Mouse (Mus musculus): Measurements from ENCODE around the gene Stard10.
A peak's percentile ranks its signal among the peaks of the same experiment; 100 is the strongest.

The Stard10 gene

DNA sequence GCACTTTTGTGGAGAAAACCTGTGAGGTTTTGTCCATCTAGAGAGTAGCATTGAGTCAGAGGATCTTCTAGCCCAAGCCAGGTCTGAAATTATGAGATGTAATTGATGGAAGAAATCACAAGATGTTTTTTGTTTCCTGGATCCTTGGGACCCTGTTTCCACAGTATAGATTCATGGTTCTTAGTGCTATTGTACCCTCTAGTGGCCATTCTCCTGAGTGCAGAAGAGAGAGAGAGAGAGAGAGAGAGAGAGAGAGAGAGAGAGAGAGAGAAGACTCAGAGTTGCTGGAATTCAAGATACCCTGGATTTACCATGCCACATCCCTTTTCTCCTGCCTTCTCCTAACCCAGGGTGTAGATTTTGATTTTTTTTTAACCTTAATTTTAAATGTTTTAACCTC is 57.3 kb downstream of the Stard10 start:
- DNase-seq: no peak

DNA sequence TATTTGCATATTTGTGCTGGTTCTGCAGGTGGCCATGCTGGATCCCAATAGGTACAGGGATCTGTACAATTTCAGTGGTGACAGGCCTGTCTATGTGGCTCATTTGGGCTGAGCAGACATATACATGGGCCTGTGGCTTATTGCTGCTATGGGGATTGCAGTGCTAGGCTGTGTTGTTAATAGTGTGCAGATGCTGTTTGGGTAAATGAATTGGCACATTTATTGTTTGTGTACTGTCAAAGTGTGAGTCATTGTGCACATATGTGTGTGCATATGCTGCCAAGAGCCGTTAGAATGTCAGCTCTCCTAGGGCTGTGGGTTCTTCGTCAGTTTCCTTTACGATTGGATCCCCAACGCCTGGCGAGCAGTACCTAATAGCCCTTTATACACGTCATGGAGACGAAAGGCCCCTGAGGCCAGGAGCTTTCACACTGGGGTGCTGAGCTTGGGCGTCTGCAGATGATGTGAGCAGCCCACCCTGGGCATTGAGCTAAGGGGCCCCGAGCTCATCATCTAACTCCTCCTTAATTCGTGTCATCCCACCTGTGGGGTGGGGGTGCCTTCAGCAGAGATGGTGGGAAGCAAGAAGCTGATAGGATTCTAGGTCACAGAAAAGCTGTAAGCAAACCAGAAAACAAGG is 59.9 kb downstream of the Stard10 start:
- no peak for DNase-seq

GRCm38 (mm10) chr7:101377741-101378262 is 60.9 kb downstream of the Stard10 start:
- peak; percentile 61 for DNase-seq

DNA sequence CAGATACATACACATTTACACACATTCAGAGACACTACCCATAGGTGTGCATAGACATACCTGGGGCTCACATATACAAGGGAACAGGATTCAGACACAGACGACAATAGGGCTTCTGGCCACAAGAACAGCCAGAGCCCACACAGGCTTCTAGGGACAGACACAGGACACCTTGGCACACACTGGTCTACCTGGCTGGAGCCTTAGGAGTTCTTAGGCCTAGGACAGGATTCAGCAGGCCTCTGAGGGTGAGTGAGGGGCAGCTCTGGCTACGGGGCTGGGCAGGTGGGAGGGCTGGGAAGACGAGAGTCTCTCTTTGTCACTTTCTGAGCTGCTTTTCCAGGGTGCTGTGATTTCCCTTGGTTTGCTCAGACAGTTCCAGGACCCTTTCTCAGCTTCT is 61.4 kb downstream of the Stard10 start:
- no peak for DNase-seq

DNA sequence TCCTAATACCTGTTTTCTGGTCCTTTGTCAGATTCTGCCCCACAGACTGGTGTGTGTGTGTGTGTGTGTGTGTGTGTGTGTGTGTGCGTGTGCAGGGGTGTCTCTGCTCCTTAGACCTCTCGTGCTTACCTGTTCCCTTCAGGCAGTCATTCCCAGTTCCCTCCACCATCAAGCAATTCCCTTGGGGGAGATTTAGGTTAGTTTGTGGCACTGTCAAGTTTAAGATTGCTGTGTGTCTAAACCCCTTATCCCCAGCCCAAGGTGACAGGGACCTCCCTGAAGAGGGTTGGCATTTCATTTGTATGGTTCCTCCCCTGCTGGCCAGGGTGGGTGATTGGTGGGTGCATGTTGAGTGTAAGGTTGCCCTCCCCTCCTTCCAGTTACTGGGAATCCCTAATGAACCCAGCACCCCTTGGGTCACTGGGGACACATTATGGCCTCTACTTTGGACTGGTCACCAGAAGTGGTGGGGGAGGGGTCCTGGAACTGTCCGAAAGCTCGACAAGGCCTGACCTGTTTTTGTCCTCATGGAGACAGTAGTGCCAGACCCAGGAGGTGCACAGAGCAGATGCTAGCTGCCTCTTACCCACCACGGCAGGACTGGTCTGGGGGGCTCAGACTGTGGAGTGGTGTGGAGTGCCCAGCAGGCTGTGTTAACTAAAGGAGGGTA is 62.0 kb downstream of the Stard10 start:
- no peak for DNase-seq

DNA sequence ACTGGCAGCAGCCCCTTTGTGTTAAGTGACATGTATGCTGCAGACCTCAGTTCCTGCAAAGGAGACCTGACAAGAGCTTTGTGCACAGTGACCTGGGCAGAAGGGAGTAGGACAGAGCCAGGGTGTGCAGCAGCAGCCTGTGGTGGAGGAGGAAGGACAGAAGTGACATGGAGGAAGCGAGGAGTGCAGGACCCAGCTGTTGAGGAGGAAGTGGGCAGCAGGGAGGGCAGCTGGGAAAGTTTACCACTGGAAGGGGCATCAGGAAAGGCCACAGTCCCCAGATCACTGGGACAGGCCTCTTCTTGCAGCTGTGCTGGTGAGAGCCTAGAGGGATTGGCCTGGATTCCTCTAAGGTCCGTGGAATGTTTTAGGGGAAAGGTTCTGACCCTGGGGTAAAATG is 62.8 kb downstream of the Stard10 start:
- no peak for DNase-seq

- DNase-seq: no peak
Measured at GRCm38 (mm10) chr7:101381512-101381911, 64.6 kb downstream of the Stard10 start.

GRCm38 (mm10) chr7:101382378-101382777 is 65.5 kb downstream of the Stard10 start:
- DNase-seq: no peak

DNA sequence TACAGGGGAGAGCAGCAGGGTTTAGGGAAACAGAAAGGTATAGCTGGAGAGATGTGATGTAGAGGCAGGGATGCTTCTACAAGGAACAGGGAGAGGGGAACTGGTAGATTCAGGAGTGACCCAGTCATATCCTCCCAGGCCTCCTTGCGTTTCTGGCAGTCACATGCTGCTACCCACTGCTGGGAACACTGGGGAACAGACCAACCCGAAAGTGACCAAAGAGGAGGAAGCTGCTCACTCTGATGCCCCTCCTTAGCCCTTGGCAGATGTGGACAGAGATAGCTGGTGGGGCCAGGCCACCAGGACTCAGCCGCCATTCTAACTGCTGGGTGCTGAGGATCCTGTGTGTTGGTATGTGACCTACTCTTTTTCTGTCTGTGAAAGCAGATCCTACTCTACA is 66.9 kb downstream of the Stard10 start:
- DNase-seq: no peak

- no peak for DNase-seq
Measured at GRCm38 (mm10) chr7:101384931-101385330, 68.0 kb downstream of the Stard10 start.

GRCm38 (mm10) chr7:101385331-101385733 is 68.4 kb downstream of the Stard10 start:
- peak; percentile 43 for DNase-seq

GRCm38 (mm10) chr7:101385866-101386452 is 69.1 kb downstream of the Stard10 start:
- DNase-seq: peak; percentile 42

DNA sequence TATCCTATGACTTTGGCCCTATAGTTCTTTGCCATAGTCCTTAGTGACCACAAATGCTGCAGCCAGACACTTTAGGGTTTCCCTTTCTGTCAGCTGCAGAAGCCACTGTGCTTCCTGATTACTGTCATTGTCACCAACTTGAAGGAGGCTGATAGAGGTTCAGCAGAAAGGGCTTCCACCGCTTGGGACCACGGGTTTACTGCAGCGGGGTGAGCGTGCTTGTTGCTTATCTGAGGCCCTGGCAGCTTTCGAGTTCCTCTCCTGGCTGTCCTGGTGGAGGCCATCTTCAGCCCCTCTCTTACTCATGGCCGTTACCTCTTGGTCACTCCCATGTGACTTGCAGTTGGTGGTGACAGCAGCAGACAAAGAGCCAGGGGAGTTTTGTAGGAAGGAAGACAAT is 72.4 kb downstream of the Stard10 start:
- no peak for DNase-seq

- no peak for DNase-seq
Measured at GRCm38 (mm10) chr7:101391909-101392479, 75.1 kb downstream of the Stard10 start.

DNA sequence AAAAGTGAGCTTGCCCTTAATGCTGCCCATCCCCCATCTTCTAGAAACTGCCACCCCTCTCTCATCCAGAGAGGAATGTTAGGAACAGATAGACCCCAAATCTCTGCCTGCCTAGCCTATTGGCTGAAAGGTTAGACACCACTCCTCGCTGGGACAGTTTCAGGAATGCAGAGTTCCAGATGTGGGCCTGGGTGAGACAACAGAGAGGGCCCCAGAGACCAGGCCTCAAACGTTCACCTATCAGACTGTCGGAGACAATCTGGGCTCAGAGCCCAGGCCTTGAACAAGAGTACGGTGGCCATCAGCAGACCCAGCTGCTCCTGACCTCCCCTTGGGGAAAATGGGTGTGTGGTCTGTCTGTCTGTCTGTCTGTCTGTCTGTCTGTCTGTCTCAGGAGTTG is 76.1 kb downstream of the Stard10 start:
- DNase-seq: no peak

DNA sequence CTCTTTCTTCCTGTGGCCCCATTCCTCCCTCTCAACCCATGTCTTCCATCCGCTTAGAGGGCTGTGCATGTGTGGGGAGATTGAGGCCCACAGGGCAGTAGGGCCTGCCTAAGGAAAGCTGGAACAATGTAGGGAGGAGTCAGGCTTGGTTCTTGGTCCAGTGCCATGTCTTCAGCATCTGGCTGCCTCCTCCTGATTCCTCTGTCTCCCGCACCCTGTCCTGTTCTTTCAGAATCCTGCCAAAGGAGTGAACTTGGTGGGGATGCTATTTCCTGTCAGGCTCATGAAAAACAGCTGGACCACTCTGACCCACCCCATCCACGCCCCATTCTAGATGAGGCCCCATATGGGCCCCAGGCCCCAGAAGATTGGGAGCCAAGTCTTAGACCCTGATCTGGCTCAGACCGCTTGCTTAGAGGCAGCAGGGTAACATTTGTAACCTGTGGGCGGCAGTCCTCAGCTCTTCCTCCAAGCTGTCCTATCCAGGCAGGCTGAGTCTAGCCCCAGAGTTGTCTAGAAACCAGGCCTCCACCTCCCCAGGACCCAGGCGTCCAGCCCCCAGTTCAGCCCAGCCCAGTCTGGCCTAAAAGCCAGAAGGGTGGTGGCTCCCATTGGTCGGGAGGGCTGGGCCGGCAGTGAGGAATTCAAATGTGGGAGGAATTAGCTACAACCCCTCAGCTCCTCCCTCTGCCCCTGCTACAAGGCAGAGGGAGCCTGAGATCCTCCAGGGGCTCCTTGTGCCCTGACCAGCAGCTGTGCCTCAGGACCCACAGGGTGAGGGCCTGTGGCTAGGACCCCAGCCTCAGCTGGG is 77.0 kb downstream of the Stard10 start:
- peak; percentile 57 for DNase-seq

GRCm38 (mm10) chr7:101394569-101394968 is 77.7 kb downstream of the Stard10 start:
- no peak for DNase-seq

DNA sequence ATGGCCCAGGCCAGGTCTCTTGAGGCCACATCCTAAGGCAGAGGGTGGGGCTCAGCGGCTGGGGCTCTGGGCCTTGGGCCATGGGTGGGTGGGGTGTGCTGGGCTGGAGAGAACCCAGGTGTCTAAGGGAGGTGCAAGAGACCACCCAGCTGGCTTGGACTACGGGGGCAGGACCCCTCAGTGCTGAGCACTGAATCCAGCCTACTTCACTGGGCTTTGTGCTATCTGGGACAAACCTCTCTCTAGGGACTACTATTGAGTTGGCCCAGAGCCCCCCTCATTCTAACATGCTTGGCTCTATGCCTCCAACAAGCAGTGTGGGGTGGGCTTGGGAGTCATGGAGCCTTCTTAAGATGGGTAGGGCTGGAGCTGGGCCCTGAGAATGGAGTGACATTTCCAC is 78.6 kb downstream of the Stard10 start:
- DNase-seq: no peak
